Mouse (Mus musculus) midbrain, embryonic 10.5 days (tissue): Measurements from ENCODE around the gene Nploc4. TPM values are rescaled to one million over a fixed set of nuclear protein-coding genes. Genes with fewer than 3 reads are reported as not detected.
A peak's percentile ranks its signal among the peaks of the same experiment; 100 is the strongest.
"Not testable (repeated sequence)": the region's sequence is repeated elsewhere in the genome, so short reads cannot be mapped to it uniquely, and the experiment has no call there.

Source experiments
- DNase-seq: peaks from one replicate; pipeline ENCODE4 v3.0.0-alpha.2; 2017; ENCODE audit warnings: low spot score
- H3K27ac ChIP-seq: fragments of 300-500 bp; sonication (generic); replicated peaks from 2 replicates; pipeline ENCODE4 v1.5.1; 2016; ENCODE audit warnings: mild to moderate bottlenecking
- H3K27me3 ChIP-seq: fragments of 300-500 bp; sonication (generic); 2 replicates; pipeline ENCODE4 v1.6.1; 2016; ENCODE audit warnings: low read depth, mild to moderate bottlenecking; ENCODE audit not compliant: poor library complexity, severe bottlenecking
- H3K36me3 ChIP-seq: fragments of 300-500 bp; sonication (generic); 2 replicates; pipeline ENCODE4 v1.6.1; 2016; ENCODE audit warnings: mild to moderate bottlenecking, moderate library complexity
- H3K4me1 ChIP-seq: fragments of 300-500 bp; sonication (generic); 2 replicates; pipeline ENCODE4 v1.6.1; 2016
- H3K4me3 ChIP-seq: fragments of 300-500 bp; sonication (generic); 2 replicates; pipeline ENCODE4 v1.5.1; 2016; ENCODE audit warnings: mild to moderate bottlenecking, moderate library complexity
- H3K9me3 ChIP-seq: fragments of 300-500 bp; sonication (generic); replicated peaks from 2 replicates; pipeline ENCODE4 v1.6.1; 2016; ENCODE audit warnings: mild to moderate bottlenecking
- whole genome bisulfite sequencing: fragments of 180-500 bp; shearing (Covaris S2); methylation state at CpG from one replicate; pipeline ENCODE4 v1.1.7; 2016; 5-methylcytosine and 5-hydroxymethylcytosine counted together
- polyA plus RNA-seq: library from polyadenylated mRNA; unstranded; fragments of >200 nt; fragmentation: Nextera tagmentation; extraction: Ambion mirVana; gene quantifications from 2 replicates; pipeline ENCODE4 v1.2.1, GENCODE M21; 2016

Gene Nploc4
- polyA plus RNA-seq, 1 experiment from 2014 or later: 45.1 TPM

- H3K36me3 ChIP-seq: peaks cover 23% of the 10 kb centered on the region
- DNase-seq: peak; percentile 14
- H3K4me1 ChIP-seq: peaks cover 43% of the 10 kb centered on the region
- 87% methylated on average over 11 of the region's 13 CpGs for WGBS
- H3K4me3 ChIP-seq: peak overlapping the region; percentile 54
- H3K27me3 ChIP-seq, H3K9me3 ChIP-seq: not testable (repeated sequence)
- 0 out of 2 replicates have a peak overlapping the region, but pooled peaks have one; percentile 46 for H3K27ac ChIP-seq
Observed at GRCm38 (mm10) chr11:120346383-120347034, 91.0 kb downstream of the Nploc4 start.

- H3K36me3 ChIP-seq: peaks cover 23% of the 10 kb centered on the region
- peaks cover 30% of the 10 kb centered on the region for H3K4me1 ChIP-seq
- H3K27me3 ChIP-seq: no peaks in the 10 kb centered on the region
- DNase-seq: peak; percentile 35
- H3K4me3 ChIP-seq: peak overlapping the region; percentile 38
- H3K27ac ChIP-seq: no peak overlapping the region
- H3K9me3 ChIP-seq: no peaks in the 10 kb centered on the region
- 54% methylated on average over 1 of the region's 1 CpGs for WGBS
Observed at GRCm38 (mm10) chr11:120345067-120345681, 92.3 kb downstream of the Nploc4 start.

- H3K9me3 ChIP-seq: no peaks in the 10 kb centered on the region
- H3K4me1 ChIP-seq: peaks cover 22% of the 10 kb centered on the region
- H3K36me3 ChIP-seq: peaks cover 23% of the 10 kb centered on the region
- peak overlapping the region; percentile 9; the same call in 1 of the 2 replicates for H3K4me3 ChIP-seq
- H3K27ac ChIP-seq: no peak overlapping the region
- no peaks in the 10 kb centered on the region for H3K27me3 ChIP-seq
- peak; percentile 36 for DNase-seq
- WGBS: 67% methylated on average over 5 of the region's 5 CpGs
Observed at GRCm38 (mm10) chr11:120344310-120344920, 93.1 kb downstream of the Nploc4 start.

- Histone ChIP-seq H3K4me3 (no peak overlapping the region), H3K27ac (no peak overlapping the region)
Observed at GRCm38 (mm10) chr11:120343519-120344309, 93.8 kb downstream of the Nploc4 start.

GRCm38 (mm10) chr11:120342656-120343160, 94.8 kb downstream of the Nploc4 start:
- Histone ChIP-seq H3K4me3 (no peak overlapping the region), H3K4me1 (peaks cover 14% of the 10 kb centered on the region), H3K27ac (no peak overlapping the region), H3K9me3 (no peaks in the 10 kb centered on the region), H3K36me3 (peaks cover 21% of the 10 kb centered on the region), H3K27me3 (no peaks in the 10 kb centered on the region)
- 92% methylated on average over 5 of the region's 5 CpGs for WGBS
- peak; percentile 13 for DNase-seq

More at GRCm38 (mm10) chr11:120343519-120344309, 93.8 kb downstream of the Nploc4 start:
- Histone ChIP-seq H3K27me3 (no peaks in the 10 kb centered on the region), H3K4me1 (peaks cover 16% of the 10 kb centered on the region), H3K36me3 (peaks cover 23% of the 10 kb centered on the region), H3K9me3 (no peaks in the 10 kb centered on the region)
- WGBS: 80% methylated on average over 5 of the region's 5 CpGs
- peak; percentile 20 for DNase-seq

- DNase-seq: peak; percentile 11
- 91% methylated on average over 4 of the region's 4 CpGs for WGBS
- peaks cover 10% of the 10 kb centered on the region for H3K4me1 ChIP-seq
Observed at GRCm38 (mm10) chr11:120341661-120342060, 95.8 kb downstream of the Nploc4 start.

GRCm38 (mm10) chr11:120339978-120340513, 97.5 kb downstream of the Nploc4 start:
- DNase-seq: peak; percentile 11
- 93% methylated on average over 10 of the region's 10 CpGs for WGBS
- H3K27me3 ChIP-seq: no peaks in the 10 kb centered on the region
- H3K36me3 ChIP-seq: peaks cover 5% of the 10 kb centered on the region
- H3K9me3 ChIP-seq: no peaks in the 10 kb centered on the region; the same call in 1 of the 2 replicates
- no peak overlapping the region for H3K4me3 ChIP-seq
- no peak overlapping the region for H3K27ac ChIP-seq
- H3K4me1 ChIP-seq: peaks cover under 1% of the 10 kb centered on the region; the same call in 1 of the 2 replicates

More at GRCm38 (mm10) chr11:120341661-120342060, 95.8 kb downstream of the Nploc4 start:
- Histone ChIP-seq H3K4me3 (no peak overlapping the region), H3K27ac (no peak overlapping the region), H3K36me3 (peaks cover 14% of the 10 kb centered on the region), H3K9me3 (no peaks in the 10 kb centered on the region), H3K27me3 (no peaks in the 10 kb centered on the region)

GRCm38 (mm10) chr11:120338786-120339185, 98.7 kb downstream of the Nploc4 start:
- Histone ChIP-seq H3K27me3 (no peaks in the 10 kb centered on the region), H3K4me3 (no peak overlapping the region), H3K36me3 (no peaks in the 10 kb centered on the region), H3K9me3 (peaks cover 5% of the 10 kb centered on the region; the same call in 1 of the 2 replicates), H3K27ac (no peak overlapping the region), H3K4me1 (no peaks in the 10 kb centered on the region)
- DNase-seq: peak; percentile 3
- 76% methylated on average over 3 of the region's 3 CpGs for WGBS

GRCm38 (mm10) chr11:120337447-120337846, 100.1 kb downstream of the Nploc4 start:
- H3K36me3 ChIP-seq: no peaks in the 10 kb centered on the region
- H3K27ac ChIP-seq: no peak overlapping the region
- H3K27me3 ChIP-seq: no peaks in the 10 kb centered on the region
- peak; percentile 10 for DNase-seq
- WGBS: 42% methylated on average over 2 of the region's 2 CpGs
- no peaks in the 10 kb centered on the region for H3K4me1 ChIP-seq
- H3K9me3 ChIP-seq: peaks cover 5% of the 10 kb centered on the region; the same call in 1 of the 2 replicates
- H3K4me3 ChIP-seq: no peak overlapping the region

GRCm38 (mm10) chr11:120335431-120336021, 102.0 kb downstream of the Nploc4 start:
- no peaks in the 10 kb centered on the region for H3K27me3 ChIP-seq
- 87% methylated on average over 6 of the region's 6 CpGs for WGBS
- H3K9me3 ChIP-seq: peaks cover 15% of the 10 kb centered on the region; the same call in 1 of the 2 replicates
- DNase-seq: peak; percentile 8
- no peak overlapping the region for H3K27ac ChIP-seq
- no peaks in the 10 kb centered on the region for H3K36me3 ChIP-seq
- no peaks in the 10 kb centered on the region for H3K4me1 ChIP-seq
- no peak overlapping the region for H3K4me3 ChIP-seq
